Mouse (Mus musculus) gastrocnemius, adult 8-10 months (tissue): ENCODE results near the gene Myof. TPM values are rescaled to one million over a fixed set of nuclear protein-coding genes. Genes with fewer than 3 reads are reported as not detected.
A peak's percentile ranks its signal among the peaks of the same experiment; 100 is the strongest.

Experiments used
- DNase-seq, 2 experiments: peaks; one replicate each; pipeline ENCODE4 v3.0.0; 2022; ENCODE audit warnings: low spot score in 2 of 2
- total RNA-seq, 4 experiments: library from RNA; stranded (reverse); gene quantifications; 2 replicates each; pipeline ENCODE4 v1.2.4; 2022

Gene Myof
- total RNA-seq, 4 experiments from 2014 or later = 4.0 to 5.8 (median 5.0) TPM

GRCm38 (mm10) chr19:38042261-38042722 lies 1.1 kb downstream of the Myof start:
- no peak for DNase-seq

DNA sequence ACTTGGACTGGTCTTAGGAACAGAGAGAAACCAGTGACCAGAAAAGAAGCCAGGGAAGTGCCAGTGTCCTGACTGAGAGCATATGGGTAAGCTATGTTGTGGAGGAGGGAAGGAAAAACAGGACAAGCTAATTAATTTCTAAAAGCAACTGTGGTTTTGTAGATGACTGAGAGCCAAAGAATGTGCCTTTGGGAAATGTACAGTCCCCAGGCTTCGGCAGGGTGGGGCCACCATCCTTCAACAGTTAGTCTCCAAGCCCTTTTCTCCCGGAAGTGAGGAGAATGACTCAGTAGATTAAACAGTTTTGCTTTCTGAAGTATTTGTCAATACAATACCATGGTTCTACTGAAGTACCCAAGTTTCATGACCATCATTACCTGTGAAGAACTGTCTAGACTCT lies 5.1 kb downstream of the Myof start:
- DNase-seq = no peak

- no peak for DNase-seq
Measured at GRCm38 (mm10) chr19:38035766-38036165, 7.6 kb downstream of the Myof start.

DNA sequence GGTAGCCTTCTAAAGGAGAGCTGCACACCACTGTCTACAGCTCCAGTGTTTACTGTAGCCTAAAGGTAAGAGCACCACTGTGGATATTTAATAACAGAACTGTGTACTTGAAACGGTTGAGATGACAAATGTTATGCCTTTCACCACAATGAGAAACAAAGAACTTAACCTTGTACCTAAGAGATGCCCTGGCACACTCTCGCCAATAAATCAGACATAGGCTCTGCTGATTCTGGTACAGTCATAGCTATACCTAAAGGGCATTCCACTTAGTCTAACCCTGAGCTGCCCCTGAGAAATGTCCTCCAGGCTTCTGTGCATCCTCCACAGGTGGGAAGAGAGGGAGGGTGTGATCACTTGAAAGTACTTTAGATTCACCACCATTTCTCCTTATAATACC lies 8.7 kb downstream of the Myof start:
- DNase-seq = no peak

- DNase-seq = no peak
Measured at GRCm38 (mm10) chr19:38033735-38034057, 9.7 kb downstream of the Myof start.

DNA sequence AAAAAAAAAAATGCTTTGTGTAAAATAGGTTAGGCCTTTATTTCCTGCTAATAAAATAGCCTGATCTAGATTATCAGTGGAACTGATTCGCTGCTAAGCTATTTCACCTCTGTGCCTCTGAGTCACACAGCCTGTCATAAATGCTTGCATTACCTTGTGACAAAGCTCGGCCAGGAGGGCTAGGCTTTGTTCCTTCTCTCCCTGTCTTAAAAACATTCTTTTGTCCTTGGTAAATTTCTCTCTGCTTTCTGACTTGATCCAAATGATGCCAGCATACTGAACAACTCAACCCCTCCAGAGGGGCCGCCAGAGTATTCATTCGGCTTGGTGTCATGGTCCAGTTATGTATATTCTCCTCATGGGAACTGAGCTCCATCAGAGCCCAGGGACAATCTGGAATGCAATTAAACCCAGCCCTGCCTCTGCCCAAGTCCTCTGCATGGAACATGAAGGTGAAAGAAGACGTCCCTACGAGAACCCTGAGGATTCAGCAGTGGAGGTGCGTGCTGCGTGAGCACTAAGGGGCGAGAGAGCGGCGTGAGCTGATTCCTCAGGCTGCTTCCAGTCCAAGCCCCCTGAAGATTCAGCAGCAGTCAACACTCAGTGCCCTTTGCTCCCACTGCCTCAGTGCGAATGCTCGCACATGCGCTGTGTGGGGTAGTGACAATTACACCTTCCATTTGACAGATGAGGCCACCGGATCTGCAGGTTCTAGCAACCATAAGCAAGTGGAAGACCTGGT lies 10.2 kb downstream of the Myof start:
- DNase-seq = no peak

- no peak for DNase-seq
Measured at GRCm38 (mm10) chr19:38031144-38031543, 12.2 kb downstream of the Myof start.

DNA sequence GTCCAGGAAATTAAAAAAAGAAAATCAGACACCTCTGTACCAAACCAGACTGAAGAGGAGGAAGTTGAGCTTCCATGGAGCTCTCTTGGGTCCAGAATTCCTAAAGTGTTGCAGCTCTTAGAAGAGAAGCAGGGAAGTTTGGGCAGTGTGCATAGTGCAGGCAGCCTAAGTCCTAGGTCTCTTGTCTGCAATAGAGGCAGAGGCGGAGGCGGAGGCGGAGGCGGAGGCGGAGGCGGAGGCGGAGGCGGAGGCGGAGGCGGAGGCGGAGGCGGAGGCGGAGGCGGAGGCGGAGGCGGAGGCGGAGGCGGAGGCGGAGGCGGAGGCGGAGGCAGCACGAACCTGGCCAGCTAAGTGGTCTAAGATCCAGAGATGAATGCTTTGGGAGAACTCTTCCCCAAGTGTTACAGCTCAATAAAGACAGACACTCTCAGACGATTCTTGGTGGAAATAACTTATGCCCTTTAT lies 12.7 kb downstream of the Myof start:
- DNase-seq = no peak

DNA sequence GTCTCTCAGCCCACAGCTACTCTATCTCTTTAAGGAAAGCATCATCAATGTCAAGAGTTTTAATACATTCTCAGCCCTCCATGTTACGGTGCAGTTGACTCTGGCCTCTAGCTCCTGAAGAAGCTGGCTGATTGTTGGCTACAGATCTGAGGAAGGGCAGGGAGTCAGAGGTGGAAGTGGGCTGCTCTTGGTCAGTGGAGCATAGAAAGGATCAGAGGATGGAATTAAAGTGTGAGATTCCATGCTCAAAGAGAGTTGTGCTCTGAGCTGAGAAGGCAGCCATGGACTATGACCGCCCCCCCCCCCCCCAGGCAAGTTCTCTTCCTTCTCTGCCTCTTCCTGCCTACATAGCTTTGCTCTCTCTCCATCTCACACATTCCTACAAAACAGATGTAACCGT lies 13.5 kb downstream of the Myof start:
- DNase-seq = no peak

- DNase-seq = no peak
Measured at GRCm38 (mm10) chr19:38029292-38029691, 14.1 kb downstream of the Myof start.

GRCm38 (mm10) chr19:38027881-38028521 lies 15.4 kb downstream of the Myof start:
- DNase-seq = no peak

- no peak for DNase-seq
Measured at GRCm38 (mm10) chr19:38027389-38027788, 16.0 kb downstream of the Myof start.

DNA sequence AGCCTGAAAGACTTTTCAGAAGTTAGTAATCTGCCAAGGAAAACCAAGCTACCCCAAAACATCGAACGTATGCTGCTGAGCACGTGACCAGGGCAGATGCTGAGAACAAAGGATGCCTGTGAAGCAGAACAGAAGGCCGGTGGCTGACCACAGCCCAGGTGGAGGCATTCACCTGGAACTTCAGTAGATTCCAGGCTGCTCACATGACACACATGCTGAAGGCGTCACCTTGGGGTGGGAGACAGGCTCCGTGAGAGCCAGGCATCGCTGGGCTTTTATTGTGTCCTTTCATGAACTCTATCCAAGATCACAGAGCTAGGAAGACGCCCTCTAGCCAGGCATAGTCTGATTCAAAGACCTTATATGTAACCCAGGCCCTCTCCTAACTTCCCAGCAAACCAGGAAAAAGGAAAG lies 17.2 kb downstream of the Myof start:
- no peak for DNase-seq

- DNase-seq = peak in 1 of 2 experiments; percentile 12
Measured at GRCm38 (mm10) chr19:38025254-38026041, 17.9 kb downstream of the Myof start.

GRCm38 (mm10) chr19:38023603-38024002 lies 19.8 kb downstream of the Myof start:
- no peak for DNase-seq

DNA sequence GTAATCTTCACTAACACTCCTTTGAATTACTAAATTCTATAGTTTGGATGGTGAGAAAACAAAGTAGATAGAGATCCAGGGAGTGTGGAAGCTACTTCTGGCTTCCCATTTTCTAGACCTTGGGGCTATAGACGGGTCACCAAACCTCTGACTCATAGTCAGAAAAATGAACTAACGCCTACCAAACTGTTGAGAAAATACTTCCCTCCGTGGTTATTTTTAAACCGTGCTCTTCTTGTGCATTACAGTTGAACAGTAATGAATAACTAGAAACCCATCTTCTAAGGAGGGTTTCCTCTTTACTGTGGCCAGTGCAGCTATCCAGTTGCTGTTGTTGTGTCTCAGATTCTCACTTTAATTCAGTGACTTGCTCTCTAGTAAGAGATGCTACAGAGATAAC lies 20.7 kb downstream of the Myof start:
- no peak for DNase-seq

GRCm38 (mm10) chr19:38015873-38016254 lies 27.5 kb downstream of the Myof start:
- DNase-seq = no peak

GRCm38 (mm10) chr19:38015180-38015872 lies 28.1 kb downstream of the Myof start:
- DNase-seq = peak; percentile 39 to 63

DNA sequence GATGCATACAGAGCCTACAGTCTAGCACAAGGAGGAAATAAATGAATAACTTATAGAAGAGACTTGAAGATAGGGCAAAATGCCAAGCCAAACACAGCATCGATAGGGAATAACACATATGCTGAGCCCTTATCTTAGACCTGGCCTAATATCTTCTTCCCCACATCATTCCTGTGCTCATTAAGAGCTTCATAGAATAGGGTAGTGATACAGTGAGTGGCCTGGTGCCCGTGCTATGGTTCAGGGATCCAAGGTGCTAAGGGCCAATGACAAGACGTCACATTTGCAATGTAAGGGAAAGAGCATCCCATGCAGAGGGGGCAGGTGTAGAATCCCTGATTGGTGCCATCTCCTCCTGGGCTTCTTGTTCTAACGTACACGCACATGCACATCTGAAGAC lies 28.9 kb downstream of the Myof start:
- DNase-seq = no peak

- DNase-seq = no peak
Measured at GRCm38 (mm10) chr19:38011379-38011778, 32.0 kb downstream of the Myof start.

DNA sequence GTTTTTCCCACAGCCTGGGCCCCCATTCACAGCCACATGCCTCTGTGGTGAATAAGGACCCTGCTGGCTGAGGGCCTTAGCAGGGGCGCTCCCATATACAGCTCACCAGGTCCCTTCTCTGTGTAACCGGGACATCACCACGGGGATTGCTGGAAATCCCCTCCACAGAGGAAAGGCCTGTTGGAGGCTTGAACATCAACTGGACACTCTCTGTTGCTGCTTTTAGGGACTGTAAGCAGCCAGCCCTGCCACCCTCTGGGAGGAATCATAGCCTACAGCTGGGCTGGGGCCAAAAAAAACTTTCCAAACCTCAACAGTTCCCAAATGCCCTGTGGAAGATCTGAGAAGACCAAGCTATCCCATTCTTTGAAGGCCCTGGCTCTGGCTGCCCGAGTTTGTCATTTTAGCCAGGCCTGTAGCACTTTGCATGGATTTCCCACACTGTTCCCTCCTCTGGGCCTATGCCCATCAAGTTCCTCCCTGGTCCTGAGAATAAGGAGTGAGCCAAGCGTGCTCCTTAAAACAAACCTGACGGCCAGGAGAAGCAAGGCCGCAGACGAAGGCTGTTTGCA lies 38.5 kb downstream of the Myof start:
- DNase-seq = no peak
